Mouse (Mus musculus) embryonic facial prominence, embryonic 14.5 days (tissue): ENCODE measurements around the gene Ncapg. TPM values are rescaled to one million over a fixed set of nuclear protein-coding genes. Genes with fewer than 3 reads are reported as not detected.

ENCODE experiments used
- ATAC-seq: fragments of 200-750 bp; cut with Nextera tagmentation; 2 replicates; pipeline ENCODE4 v1.8.0; 2017; ENCODE audit warnings: low read depth, moderate number of reproducible peaks, moderate TSS enrichment
- DNase-seq: peaks from one replicate; pipeline ENCODE4 v3.0.0-alpha.2; 2015; ENCODE audit warnings: low spot score
- H3K27ac ChIP-seq: fragments of 300-500 bp; sonication (generic); replicated peaks from 2 replicates; pipeline ENCODE4 v1.5.1; 2014; ENCODE audit warnings: low read depth, mild to moderate bottlenecking, low read length, moderate library complexity
- H3K27me3 ChIP-seq: fragments of 300-500 bp; sonication (generic); replicated peaks from 2 replicates; pipeline ENCODE4 v1.6.1; 2014; ENCODE audit warnings: low read length; ENCODE audit not compliant: control insufficient read depth, insufficient read depth
- H3K36me3 ChIP-seq: fragments of 300-500 bp; sonication (generic); 2 replicates; pipeline ENCODE4 v1.6.1; 2014; ENCODE audit warnings: low read length, mixed read lengths; ENCODE audit not compliant: control insufficient read depth, insufficient read depth
- H3K4me1 ChIP-seq: fragments of 300-500 bp; sonication (generic); 2 replicates; pipeline ENCODE4 v1.6.1; 2014; ENCODE audit warnings: antibody characterized with exemption, low read length; ENCODE audit not compliant: control insufficient read depth, insufficient read depth
- H3K4me2 ChIP-seq: fragments of 300-500 bp; sonication (generic); 2 replicates; pipeline ENCODE4 v1.6.1; 2014; ENCODE audit warnings: low read depth, mild to moderate bottlenecking, low read length, moderate library complexity, mixed read lengths
- H3K4me3 ChIP-seq: fragments of 300-500 bp; sonication (generic); 2 replicates; pipeline ENCODE4 v1.5.1; 2014; ENCODE audit warnings: low read depth, mild to moderate bottlenecking, low read length
- H3K9ac ChIP-seq: fragments of 300-500 bp; sonication (generic); 2 replicates; pipeline ENCODE4 v1.6.1; 2014; ENCODE audit warnings: low read depth, mild to moderate bottlenecking, low read length, moderate library complexity, mixed read lengths
- H3K9me3 ChIP-seq: fragments of 300-500 bp; sonication (generic); 2 replicates; pipeline ENCODE4 v1.6.1; 2016; ENCODE audit warnings: low read length; ENCODE audit not compliant: control insufficient read depth
- WGBS: fragments of 180-500 bp; shearing (Covaris S2); extraction: QIAGEN DNeasy Blood & Tissue Kit; methylation state at CpG from one replicate; pipeline ENCODE4 v1.1.7; 2014; 5-methylcytosine and 5-hydroxymethylcytosine counted together
- polyA plus RNA-seq: library from polyadenylated mRNA; unstranded; fragments of >200 nt; fragmentation: Nextera tagmentation; extraction: Ambion mirVana; gene quantifications from 2 replicates; pipeline ENCODE4 v1.2.1, GENCODE M21; 2014

Ncapg gene
- polyA plus RNA-seq, 1 experiment from 2014 or later = 38.3 TPM

DNA sequence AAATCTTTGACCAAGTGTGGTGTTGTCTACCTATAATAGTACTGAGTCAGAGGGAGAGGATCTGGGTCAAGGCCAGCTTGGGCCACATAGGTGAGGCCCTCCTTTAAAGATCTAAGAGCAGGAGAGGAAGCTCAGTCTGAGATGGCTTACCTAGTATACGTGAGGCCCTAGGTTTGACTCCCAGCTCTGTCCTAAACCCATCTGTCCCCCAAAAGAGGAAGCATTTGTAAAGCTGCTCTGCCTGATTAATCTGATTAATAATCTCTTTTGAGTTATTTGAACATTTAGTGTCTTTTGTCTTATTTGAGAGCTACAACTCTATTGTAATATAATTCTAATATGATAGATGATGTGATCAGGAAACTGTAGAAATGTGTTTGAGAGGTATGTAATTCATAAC lies 13.7 kb downstream of the Ncapg start:
- DNase-seq (no peak), ATAC-seq (no peak)
- Histone ChIP-seq H3K9me3 (no peaks in the 10 kb centered on the region), H3K4me3 (no peak overlapping the region), H3K4me2 (no peak overlapping the region), H3K27ac (no peak overlapping the region), H3K9ac (no peak overlapping the region), H3K36me3 (peaks cover 23% of the 10 kb centered on the region), H3K27me3 (no peaks in the 10 kb centered on the region), H3K4me1 (no peaks in the 10 kb centered on the region)
- 87% methylated on average over 1 of the region's 1 CpGs for WGBS

DNA sequence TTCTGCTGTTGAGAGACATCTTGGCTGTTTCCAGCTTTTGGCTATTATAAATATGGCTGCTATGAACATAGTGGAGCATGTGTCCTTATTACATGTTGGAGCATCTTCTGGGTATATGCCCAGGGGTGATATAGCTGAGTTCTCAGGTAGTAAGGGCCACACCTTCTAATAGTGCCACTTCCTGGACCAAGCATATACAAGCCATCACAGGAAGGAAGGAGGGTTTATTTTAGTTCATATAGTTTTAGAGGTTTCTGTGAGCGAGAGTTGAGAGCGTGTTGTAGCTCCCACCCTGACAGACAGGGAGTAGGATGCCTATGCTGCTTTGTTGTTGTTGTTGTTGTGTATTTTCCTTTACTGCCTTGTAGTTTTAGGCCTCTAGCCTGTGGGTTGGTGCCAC lies 15.5 kb downstream of the Ncapg start:
- ATAC-seq = no peak
- WGBS = 97% methylated on average over 2 of the region's 2 CpGs

DNA sequence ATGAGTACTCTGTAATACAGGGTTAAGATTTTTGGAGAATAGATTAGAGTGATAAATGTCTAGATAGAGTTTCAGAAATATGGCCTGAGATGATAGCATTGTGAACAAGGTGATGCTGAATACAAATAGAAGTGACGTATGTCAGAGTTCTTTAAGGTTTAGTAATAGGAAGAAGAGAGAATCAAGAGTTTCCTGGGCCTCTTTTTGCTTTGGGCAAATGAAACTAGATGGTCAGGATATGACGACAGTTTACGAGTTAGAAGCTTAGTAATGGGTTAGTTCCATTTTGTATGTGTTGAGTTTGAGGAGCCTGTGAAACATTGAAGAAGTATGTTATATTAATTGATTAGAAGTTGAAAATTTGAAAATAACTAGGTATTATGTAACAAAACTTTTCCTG lies 16.5 kb downstream of the Ncapg start:
- ATAC-seq (no peak), DNase-seq (no peak)
- peaks cover 17% of the 10 kb centered on the region for H3K36me3 ChIP-seq
- no peaks in the 10 kb centered on the region for H3K4me1 ChIP-seq
- H3K9me3 ChIP-seq = no peaks in the 10 kb centered on the region
- H3K4me3 ChIP-seq = no peak overlapping the region
- H3K27me3 ChIP-seq = no peaks in the 10 kb centered on the region
- H3K9ac ChIP-seq = no peak overlapping the region
- 96% methylated on average over 3 of the region's 3 CpGs for WGBS
- no peak overlapping the region for H3K4me2 ChIP-seq
- no peak overlapping the region for H3K27ac ChIP-seq

More for the DNA sequence above, 15.5 kb downstream of the Ncapg start:
- H3K4me3 ChIP-seq = no peak overlapping the region
- H3K4me1 ChIP-seq = no peaks in the 10 kb centered on the region
- H3K27me3 ChIP-seq = no peaks in the 10 kb centered on the region
- H3K4me2 ChIP-seq = no peak overlapping the region
- H3K9me3 ChIP-seq = no peaks in the 10 kb centered on the region
- no peak for DNase-seq
- no peak overlapping the region for H3K9ac ChIP-seq
- no peak overlapping the region for H3K27ac ChIP-seq
- H3K36me3 ChIP-seq = peaks cover 23% of the 10 kb centered on the region

DNA sequence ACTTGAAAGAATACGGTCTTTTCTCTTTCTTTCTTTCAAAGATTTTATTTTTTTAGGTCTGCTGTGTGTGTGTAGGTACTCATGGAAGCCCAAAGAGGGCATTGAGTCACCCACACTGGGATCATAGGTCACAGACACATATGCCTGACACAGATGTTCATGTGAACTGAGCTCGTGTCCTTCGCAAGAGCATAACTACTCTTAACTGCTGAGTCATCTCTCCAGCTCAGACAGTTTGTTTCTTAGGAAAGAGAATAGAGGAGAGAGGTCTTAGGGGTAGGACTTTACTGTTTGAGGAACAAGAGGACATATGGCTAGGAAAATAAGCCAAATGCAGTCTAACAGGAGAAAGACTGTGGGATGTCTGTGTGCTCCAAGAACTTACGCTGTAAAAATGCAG lies 19.4 kb downstream of the Ncapg start:
- Histone ChIP-seq H3K4me2 (no peak overlapping the region), H3K9ac (no peak overlapping the region), H3K4me3 (no peak overlapping the region), H3K4me1 (no peaks in the 10 kb centered on the region), H3K9me3 (no peaks in the 10 kb centered on the region), H3K36me3 (peaks cover 17% of the 10 kb centered on the region), H3K27ac (no peak overlapping the region), H3K27me3 (no peaks in the 10 kb centered on the region)
- 80% methylated on average over 4 of the region's 4 CpGs for WGBS
- ATAC-seq (no peak), DNase-seq (no peak)

GRCm38 (mm10) chr5:45690802-45691201 lies 21.1 kb downstream of the Ncapg start:
- no peak overlapping the region for H3K9ac ChIP-seq
- H3K4me3 ChIP-seq = no peak overlapping the region
- H3K36me3 ChIP-seq = peaks cover 16% of the 10 kb centered on the region
- H3K4me2 ChIP-seq = no peak overlapping the region
- no peaks in the 10 kb centered on the region for H3K9me3 ChIP-seq
- no peaks in the 10 kb centered on the region for H3K27me3 ChIP-seq
- no peak for ATAC-seq
- H3K27ac ChIP-seq = no peak overlapping the region
- DNase-seq = no peak
- H3K4me1 ChIP-seq = no peaks in the 10 kb centered on the region
- 71% methylated on average over 2 of the region's 2 CpGs for WGBS

- 86% methylated on average over 6 of the region's 6 CpGs for WGBS
- Histone ChIP-seq H3K9ac (no peak overlapping the region), H3K9me3 (no peaks in the 10 kb centered on the region), H3K4me3 (no peak overlapping the region), H3K27me3 (no peaks in the 10 kb centered on the region), H3K4me1 (no peaks in the 10 kb centered on the region), H3K4me2 (no peak overlapping the region), H3K27ac (no peak overlapping the region), H3K36me3 (peaks cover 20% of the 10 kb centered on the region)
- ATAC-seq (no peak), DNase-seq (no peak)
Observed at GRCm38 (mm10) chr5:45691678-45692077, 22.0 kb downstream of the Ncapg start.

GRCm38 (mm10) chr5:45706811-45707210 lies 37.1 kb downstream of the Ncapg start:
- Histone ChIP-seq H3K4me3 (no peak overlapping the region), H3K4me1 (no peaks in the 10 kb centered on the region), H3K9me3 (no peaks in the 10 kb centered on the region), H3K4me2 (no peak overlapping the region), H3K27me3 (no peaks in the 10 kb centered on the region), H3K9ac (no peak overlapping the region), H3K36me3 (peaks cover 11% of the 10 kb centered on the region; the same call in 1 of the 2 replicates), H3K27ac (no peak overlapping the region)
- no peak for ATAC-seq
- 91% methylated on average over 2 of the region's 2 CpGs for WGBS
- DNase-seq = no peak

- no peak for ATAC-seq
- no peak overlapping the region for H3K4me3 ChIP-seq
- no peaks in the 10 kb centered on the region for H3K4me1 ChIP-seq
- H3K9ac ChIP-seq = no peak overlapping the region
- no peaks in the 10 kb centered on the region for H3K27me3 ChIP-seq
- WGBS = 95% methylated on average over 2 of the region's 2 CpGs
- H3K9me3 ChIP-seq = no peaks in the 10 kb centered on the region
- peaks cover 3% of the 10 kb centered on the region; the same call in 1 of the 2 replicates for H3K36me3 ChIP-seq
- H3K4me2 ChIP-seq = no peak overlapping the region
- DNase-seq = no peak
- no peak overlapping the region for H3K27ac ChIP-seq
Observed at GRCm38 (mm10) chr5:45709653-45710052, 39.9 kb downstream of the Ncapg start.

GRCm38 (mm10) chr5:45718848-45719488 lies 49.2 kb downstream of the Ncapg start:
- no peak overlapping the region for H3K27ac ChIP-seq
- no peaks in the 10 kb centered on the region for H3K9me3 ChIP-seq
- no peaks in the 10 kb centered on the region for H3K36me3 ChIP-seq
- H3K4me3 ChIP-seq = no peak overlapping the region
- no peak overlapping the region for H3K9ac ChIP-seq
- no peaks in the 10 kb centered on the region for H3K27me3 ChIP-seq
- ATAC-seq (no peak), DNase-seq (no peak)
- 91% methylated on average over 6 of the region's 6 CpGs for whole genome bisulfite sequencing
- H3K4me2 ChIP-seq = no peak overlapping the region
- H3K4me1 ChIP-seq = no peaks in the 10 kb centered on the region
